Mouse (Mus musculus) testis, postnatal 14 days (tissue): Measurements from ENCODE around the gene Bicd1.

Experiments
- DNase-seq: peaks from one replicate; pipeline ENCODE4 v3.0.0; 2021; ENCODE audit warnings: low spot score

Gene Bicd1

DNA sequence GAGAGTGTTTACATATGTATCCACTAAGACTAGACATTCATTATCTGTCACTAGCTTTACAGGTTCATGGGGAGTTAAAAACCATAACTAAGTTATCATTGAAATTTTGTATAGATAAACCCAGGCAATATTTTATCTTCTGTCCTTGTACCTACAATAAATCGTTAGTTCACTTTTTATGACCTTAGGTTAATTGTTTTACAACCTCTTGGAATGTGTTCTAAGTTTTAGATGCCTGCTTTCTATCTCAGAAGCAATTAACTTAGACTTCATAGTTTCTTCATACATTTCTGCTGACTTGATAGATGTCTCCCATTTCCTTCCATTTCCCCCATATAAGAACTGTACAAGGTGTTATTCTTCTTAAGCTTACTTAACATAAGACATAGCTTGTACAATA, 158.5 kb downstream of the Bicd1 start:
- DNase-seq: no peak

DNA sequence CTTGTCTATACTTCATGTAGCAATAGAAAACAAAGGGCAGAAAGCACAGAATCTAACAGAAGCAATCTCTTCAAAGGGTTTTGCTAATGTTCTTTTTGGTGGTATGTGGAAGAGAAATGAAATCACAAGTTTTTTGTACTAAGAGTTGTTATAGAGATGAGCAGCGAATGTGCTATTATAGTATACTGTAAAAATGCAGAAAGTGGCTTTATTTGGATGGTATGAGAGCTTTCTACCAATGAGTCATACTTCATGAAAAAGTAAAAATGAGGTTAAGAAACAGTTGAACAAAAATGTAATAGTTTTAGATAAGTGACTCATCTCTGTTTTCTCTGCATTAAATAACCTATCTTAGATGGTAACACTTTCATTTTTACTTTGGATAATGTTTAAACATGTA, 165.6 kb downstream of the Bicd1 start:
- DNase-seq: no peak

DNA sequence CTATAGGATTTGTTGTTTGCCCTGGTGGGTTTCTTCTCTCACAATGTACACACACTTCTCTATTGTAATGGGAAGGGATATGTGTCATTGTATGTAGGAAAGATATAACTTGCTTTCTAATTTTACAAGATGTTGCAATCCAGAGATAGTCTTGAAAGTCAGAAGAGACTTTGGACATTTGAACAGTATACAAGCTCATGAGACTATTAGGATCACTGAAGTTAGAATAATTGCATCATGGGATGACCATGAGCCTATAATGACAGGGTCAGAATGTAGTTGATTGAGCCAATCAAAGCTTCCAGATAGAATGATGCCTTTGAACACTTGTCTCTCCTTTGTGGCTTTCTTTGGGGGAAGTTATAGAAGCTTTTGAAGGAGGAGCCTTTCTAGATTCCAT, 171.4 kb downstream of the Bicd1 start:
- no peak for DNase-seq

- DNase-seq: no peak
Measured at GRCm38 (mm10) chr6:149585708-149586504, 177.2 kb downstream of the Bicd1 start.
